Mouse (Mus musculus): ENCODE measurements around the gene Tssk3.

Tssk3 gene

GRCm38 (mm10) chr4:129448713-129449112, 42.1 kb downstream of the Tssk3 start:
- no peak for DNase-seq (ENCODE audit: low read depth, low spot score)

- no peak for DNase-seq (ENCODE audit: low read depth, low spot score)
Observed at GRCm38 (mm10) chr4:129447778-129448563, 42.9 kb downstream of the Tssk3 start.

- DNase-seq (ENCODE audit: low read depth, low spot score): no peak
Observed at GRCm38 (mm10) chr4:129447360-129447759, 43.5 kb downstream of the Tssk3 start.

- DNase-seq (ENCODE audit: low read depth, low spot score): no peak
Observed at GRCm38 (mm10) chr4:129441145-129441544, 49.7 kb downstream of the Tssk3 start.

GRCm38 (mm10) chr4:129440340-129441063, 50.3 kb downstream of the Tssk3 start, which contains the start of gene Zbtb8b:
TSS of gene Zbtb8b (minus strand) at chr4:129440853.
- DNase-seq (ENCODE audit: low read depth, low spot score): peak; percentile 53
